Mouse (Mus musculus) right cerebral cortex, postnatal 14 days (tissue): ENCODE results near the gene Nfx1.

Experiments
- DNase-seq: peaks from one replicate; pipeline ENCODE4 v3.0.0; 2022

The Nfx1 gene

DNA sequence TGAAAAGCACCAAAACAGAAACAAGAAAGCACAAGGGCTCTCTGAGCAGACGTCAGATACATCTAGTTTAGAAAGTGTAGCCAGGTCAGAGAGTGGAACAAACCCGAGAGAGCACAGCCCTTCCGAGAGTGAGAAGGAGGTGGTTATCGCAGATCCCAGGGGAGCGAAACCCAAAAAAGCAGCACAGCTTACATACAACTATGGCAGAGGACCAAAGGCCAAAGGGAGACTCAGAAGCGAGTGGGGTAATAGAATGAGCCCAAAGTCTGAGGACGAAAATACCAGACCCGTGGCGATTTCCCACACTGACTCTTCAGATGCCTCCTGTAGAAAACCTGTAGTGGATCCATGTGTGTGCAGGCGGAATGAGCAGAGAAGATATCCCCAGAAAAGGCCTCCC lies 5.9 kb downstream of the Nfx1 start:
- DNase-seq, result no peak

GRCm38 (mm10) chr4:40979430-40979829 lies 8.7 kb downstream of the Nfx1 start:
- DNase-seq, result no peak

- DNase-seq, result no peak
Measured at GRCm38 (mm10) chr4:40982486-40982885, 11.8 kb downstream of the Nfx1 start.

DNA sequence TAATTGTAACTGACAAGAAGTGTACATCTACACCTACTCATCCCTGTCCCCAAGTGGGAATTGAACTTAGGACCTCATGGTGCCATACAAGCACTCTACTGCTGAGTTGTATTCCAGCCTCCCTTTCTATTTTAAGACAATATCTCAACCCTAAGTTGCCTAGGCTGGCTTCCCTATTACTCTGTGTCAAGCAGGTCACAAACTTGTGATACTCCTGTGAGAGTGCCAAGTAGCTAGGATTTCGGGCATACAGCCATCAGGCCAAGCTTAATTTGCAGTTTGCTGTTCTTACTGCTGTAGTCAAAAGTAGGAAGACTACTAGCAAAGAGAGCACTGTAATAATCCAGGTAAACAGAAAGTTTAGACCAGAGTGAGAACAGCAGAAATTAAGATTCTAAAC lies 13.0 kb downstream of the Nfx1 start:
- DNase-seq, result no peak

DNA sequence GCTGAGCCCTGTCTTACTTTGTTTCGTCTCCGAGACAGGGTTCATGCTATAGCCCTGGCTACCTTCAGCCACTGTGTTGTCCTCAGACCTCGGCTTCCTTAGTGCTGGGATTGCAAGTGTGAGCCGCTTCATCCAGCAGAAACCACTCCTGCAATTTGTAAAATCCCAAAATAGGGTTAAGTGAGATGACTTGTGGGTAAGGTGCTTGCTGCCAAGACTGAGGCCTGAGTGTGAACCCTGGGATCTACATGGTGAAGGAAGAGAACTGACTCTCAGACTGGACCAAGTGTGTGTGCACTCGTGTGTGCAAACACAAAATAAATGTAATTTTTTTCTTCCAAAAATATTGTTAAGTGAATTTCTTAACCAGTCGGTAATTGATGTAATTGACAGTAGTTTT lies 18.9 kb downstream of the Nfx1 start:
- DNase-seq, result no peak

- DNase-seq, result no peak
Measured at GRCm38 (mm10) chr4:40996302-40996701, 25.6 kb downstream of the Nfx1 start.

GRCm38 (mm10) chr4:40997916-40998315 lies 27.2 kb downstream of the Nfx1 start:
- DNase-seq, result no peak

GRCm38 (mm10) chr4:41000271-41000670 lies 29.6 kb downstream of the Nfx1 start:
- DNase-seq, result no peak

- DNase-seq, result no peak
Measured at GRCm38 (mm10) chr4:41000842-41001639, 30.3 kb downstream of the Nfx1 start.

DNA sequence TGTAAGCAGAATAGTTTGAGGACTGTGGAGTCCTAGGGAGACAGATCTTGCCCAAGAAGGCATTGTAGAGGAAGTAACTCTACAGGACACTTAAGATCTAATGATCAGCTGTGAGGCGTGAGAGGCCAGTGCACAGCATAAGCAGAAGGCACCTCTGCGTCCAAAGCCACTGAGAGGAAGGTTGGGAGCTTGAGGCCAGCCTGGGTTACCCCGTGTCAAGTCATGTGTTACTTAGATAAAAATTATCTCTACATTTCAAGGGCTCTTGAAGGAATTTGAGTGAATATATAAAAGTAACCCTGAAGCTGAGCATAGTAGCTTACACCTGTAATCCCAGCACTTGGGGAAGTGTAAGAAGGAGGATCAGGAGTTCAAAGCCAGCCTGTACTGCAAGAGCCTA lies 42.6 kb downstream of the Nfx1 start:
- DNase-seq, result no peak

DNA sequence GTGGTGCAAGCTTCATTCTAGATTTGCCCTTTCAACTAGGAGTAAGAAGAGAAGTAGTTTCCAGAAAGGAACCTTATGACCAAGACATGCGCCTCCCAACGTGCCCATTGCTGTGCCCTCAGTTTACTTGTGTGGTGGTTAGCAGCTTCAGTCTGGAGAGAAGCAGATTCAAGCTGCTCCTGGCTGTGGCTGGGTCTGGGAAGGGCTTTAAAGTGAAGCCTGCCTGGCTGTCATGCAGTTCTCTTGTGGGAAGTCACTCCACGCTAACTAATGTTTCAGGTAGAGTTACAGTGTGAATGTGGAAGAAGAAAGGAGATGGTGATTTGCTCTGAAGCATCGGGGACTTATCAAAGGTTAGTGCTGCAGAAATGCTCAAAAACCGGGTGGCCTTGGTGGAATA lies 45.1 kb downstream of the Nfx1 start:
- DNase-seq, result no peak

GRCm38 (mm10) chr4:41021094-41021493 lies 50.4 kb downstream of the Nfx1 start:
- DNase-seq, result no peak

GRCm38 (mm10) chr4:41026086-41026787 lies 55.5 kb downstream of the Nfx1 start:
- DNase-seq, result no peak

DNA sequence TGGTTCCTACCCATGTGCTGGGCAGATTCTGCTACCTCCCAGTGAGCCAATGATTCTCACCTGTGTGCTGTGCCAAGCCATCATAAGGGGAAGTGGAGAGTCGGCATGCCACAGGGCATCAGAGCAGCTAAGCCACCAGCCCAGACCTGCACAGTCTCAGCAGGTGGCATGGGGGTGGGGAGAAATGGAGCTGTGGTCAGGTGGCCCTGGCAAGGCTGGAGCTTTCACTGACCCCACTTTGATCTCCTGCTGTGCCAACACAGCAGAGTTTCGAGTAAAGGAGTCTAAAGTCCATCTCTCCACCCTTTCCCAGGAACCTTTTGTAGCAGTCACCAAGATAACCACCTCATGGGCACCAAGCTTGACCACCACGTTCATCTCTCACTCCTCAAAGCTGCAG lies 57.2 kb downstream of the Nfx1 start:
- DNase-seq, result no peak

DNA sequence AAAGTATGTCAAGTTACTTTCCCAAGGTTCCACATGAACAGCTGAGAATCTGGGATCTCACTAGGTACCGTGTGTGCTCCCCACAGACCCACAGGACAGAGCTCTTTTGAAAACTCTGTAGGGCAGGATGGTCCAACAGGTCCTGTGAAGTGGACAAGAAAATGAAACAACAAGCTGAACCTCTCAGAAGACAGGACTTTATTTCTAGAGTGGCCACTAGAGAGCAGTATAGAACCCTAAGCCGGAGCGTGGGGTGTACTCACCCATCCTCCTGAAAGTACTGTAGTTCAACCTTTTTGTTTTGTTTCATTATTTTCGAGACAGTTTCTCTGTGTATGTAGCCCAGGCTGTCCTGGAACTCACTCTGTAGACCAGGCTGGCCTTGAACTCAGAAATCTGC lies 57.6 kb downstream of the Nfx1 start:
- DNase-seq, result no peak

- no peak for DNase-seq
Measured at GRCm38 (mm10) chr4:41029372-41029771, 58.7 kb downstream of the Nfx1 start.

DNA sequence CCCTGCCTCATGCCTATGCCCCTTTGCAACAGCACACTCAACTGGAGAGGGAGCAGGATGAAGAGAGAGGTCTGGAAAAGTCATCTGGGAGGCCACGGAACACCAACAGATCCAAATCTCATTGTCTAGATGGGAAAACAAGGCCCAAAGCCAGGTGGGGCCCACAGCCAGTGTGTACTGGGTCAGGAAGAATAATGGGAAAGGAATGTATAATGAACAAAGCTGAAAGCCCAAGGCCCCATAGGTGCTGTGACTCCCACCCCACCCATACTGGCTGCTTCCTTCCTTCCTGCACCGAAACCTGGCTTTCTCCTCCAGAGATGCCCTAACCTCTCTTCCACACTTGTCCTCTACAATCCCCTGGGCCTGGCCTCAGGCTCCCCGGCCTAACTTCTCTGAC lies 60.5 kb downstream of the Nfx1 start:
- DNase-seq, result no peak

GRCm38 (mm10) chr4:41037942-41038341 lies 67.2 kb downstream of the Nfx1 start:
- DNase-seq, result no peak

- DNase-seq, result no peak
Measured at GRCm38 (mm10) chr4:41040983-41041382, 70.3 kb downstream of the Nfx1 start.

- no peak for DNase-seq
Measured at GRCm38 (mm10) chr4:41042880-41043279, 72.2 kb downstream of the Nfx1 start.

DNA sequence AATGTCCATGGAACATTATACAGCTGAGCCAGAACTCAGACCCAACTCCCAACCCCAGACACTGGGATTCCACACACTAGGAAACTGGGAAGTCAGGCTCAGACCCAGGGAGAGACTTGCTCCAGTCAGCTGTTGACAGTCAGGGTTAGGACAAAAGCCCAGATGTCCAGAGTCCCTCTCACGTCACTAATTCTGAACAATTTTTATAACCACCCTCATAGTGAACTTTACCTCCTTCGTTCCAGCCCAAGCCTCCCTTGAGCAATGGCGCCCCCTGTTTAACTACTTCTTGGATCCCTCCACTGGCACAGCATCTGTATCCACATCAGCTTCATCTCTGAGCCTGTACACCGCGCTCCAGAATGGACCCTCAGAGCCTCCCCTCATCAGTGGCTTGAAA lies 73.3 kb downstream of the Nfx1 start:
- no peak for DNase-seq

DNA sequence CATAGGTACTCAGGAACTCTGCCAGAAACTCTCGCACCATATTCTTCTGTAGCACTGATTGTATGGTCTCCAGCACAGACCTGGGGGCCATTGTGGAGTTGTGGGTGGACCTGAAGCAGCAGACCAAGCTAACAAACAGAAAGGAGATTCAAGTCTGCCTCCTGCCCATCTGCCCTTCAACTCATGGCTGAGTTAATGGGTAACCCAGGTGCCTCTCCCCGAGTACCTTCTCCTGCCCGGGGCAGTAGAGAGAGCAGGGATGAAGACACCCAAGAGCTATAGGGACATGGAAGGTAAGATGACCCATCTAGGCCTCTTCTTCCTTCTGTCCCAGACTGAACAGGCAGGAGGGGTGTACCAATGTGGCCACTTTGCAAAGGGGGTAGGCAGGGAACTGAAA lies 74.6 kb downstream of the Nfx1 start:
- no peak for DNase-seq

DNA sequence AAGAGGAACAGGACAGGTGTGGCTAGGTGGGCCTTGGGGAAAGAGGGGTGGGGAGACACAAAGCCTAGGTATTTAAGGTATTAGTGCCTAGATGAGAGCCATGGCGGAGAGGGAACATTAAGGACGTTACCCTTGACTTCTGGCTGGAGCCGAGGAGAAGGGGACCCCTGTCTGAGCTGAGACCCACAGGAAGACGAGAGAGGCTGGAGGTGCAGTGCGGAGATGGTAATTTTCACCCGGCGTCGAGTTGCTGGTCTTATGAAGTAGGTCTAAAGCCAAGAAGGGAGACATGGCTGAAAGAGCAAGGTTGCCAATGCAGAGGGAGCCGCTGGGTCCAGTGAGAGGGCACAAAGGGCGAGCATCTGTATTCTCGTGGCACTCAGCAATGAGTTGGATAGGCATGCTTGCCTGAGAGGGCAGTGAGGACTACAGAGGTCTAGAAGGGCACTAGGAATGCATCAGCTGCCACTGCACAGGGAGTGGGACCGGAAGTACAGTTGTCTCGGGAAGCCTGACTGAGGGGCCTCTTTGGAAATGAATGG lies 75.6 kb downstream of the Nfx1 start:
- DNase-seq, result no peak

DNA sequence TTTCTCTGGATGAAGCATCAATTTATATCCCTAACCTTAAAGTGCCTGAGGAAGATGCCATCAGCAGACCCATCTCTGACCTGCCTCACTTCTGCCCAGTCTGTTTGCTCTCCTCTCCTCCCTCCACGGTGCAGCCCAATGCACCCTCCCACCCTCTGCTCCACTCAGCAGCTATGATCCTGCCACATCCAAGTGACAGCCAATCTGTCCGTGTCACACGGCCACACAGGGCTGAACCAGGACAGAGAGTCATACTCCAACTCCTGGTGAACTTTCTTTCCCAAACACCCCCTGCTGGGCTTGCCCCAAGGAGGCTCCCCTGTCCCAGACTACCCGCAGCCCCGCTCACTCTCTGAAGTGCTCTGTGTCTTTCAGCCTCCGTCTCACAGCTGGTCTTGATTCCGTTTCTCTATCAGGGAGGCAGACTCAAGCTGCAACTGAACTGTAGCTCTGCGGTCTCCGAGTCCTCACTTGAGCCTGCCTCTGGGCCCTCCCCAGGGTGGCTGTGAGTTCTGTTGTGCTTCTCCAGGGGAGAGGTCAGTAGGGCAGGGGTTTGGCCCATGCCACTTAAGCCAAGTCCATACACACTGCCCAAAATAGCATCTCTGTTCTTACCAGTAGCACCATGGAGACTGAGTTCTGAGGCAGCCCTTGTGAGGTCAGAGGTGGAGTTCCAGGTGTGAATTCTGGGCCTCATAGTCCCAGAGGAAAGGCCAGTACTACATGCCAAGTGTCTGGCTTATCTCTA lies 77.0 kb downstream of the Nfx1 start, which contains the start of gene Aqp7:
Aqp7 (minus strand) TSS at position 616 of the 748 bp plus-strand sequence.
- no peak for DNase-seq
